Mouse (Mus musculus) embryonic facial prominence, embryonic 10.5 days (tissue): Measurements from ENCODE around the gene Nipsnap3b. TPM values are rescaled to one million over a fixed set of nuclear protein-coding genes. Genes with fewer than 3 reads are reported as not detected.

Experiments used
- DNase-seq: peaks from one replicate; pipeline ENCODE4 v3.0.0-alpha.2; 2017; ENCODE audit warnings: low spot score
- H3K27ac ChIP-seq: fragments of 300-500 bp; sonication (generic); replicated peaks from 2 replicates; pipeline ENCODE4 v1.5.1; 2016; ENCODE audit warnings: mild to moderate bottlenecking
- H3K27me3 ChIP-seq: fragments of 300-500 bp; sonication (generic); replicated peaks from 2 replicates; pipeline ENCODE4 v1.6.1; 2016; ENCODE audit warnings: low read depth, mild to moderate bottlenecking; ENCODE audit not compliant: poor library complexity, severe bottlenecking
- H3K36me3 ChIP-seq: fragments of 300-500 bp; sonication (generic); replicated peaks from 2 replicates; pipeline ENCODE4 v1.6.1; 2016; ENCODE audit warnings: mild to moderate bottlenecking, moderate library complexity
- H3K4me1 ChIP-seq: fragments of 300-500 bp; sonication (generic); 2 replicates; pipeline ENCODE4 v1.6.1; 2016
- H3K4me3 ChIP-seq: fragments of 300-500 bp; sonication (generic); 2 replicates; pipeline ENCODE4 v1.5.1; 2016; ENCODE audit warnings: mild to moderate bottlenecking, moderate library complexity
- H3K9me3 ChIP-seq: fragments of 300-500 bp; sonication (generic); 2 replicates; pipeline ENCODE4 v1.6.1; 2016; ENCODE audit warnings: mild to moderate bottlenecking
- WGBS: fragments of 180-500 bp; shearing (Covaris S2); methylation state at CpG from one replicate; pipeline ENCODE4 v1.1.7; 2016; 5-methylcytosine and 5-hydroxymethylcytosine counted together
- polyA plus RNA-seq: library from polyadenylated mRNA; unstranded; fragments of >200 nt; fragmentation: Nextera tagmentation; extraction: Ambion mirVana; gene quantifications from 2 replicates; pipeline ENCODE4 v1.2.1, GENCODE M21; 2016

The Nipsnap3b gene
- polyA plus RNA-seq, 1 experiment from 2014 or later, result 76.4 TPM

DNA sequence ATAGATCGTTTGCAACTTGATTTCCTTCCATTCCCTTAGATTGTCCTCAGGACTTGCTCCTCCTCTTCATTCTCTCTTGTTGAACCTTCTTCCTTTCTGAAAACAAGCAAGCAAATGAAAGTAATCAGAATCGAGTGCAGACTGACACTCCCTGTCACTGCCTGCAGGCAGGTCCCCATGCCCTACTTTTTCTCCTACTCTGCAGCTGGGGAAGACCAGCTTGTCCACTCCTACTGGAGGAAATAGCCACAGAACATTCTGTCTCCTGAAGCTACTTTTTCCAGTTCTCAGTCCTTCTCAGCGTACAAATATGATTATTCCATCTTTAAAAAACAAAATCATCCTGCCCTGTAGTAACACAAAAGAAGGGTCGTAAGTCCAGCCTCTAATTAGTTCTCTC, 12.7 kb downstream of the Nipsnap3b start:
- H3K9me3 ChIP-seq, result no peaks in the 10 kb centered on the region
- H3K27me3 ChIP-seq, result no peaks in the 10 kb centered on the region
- no peak overlapping the region for H3K27ac ChIP-seq
- no peaks in the 10 kb centered on the region for H3K4me1 ChIP-seq
- H3K36me3 ChIP-seq, result peaks cover 42% of the 10 kb centered on the region
- no peak for DNase-seq
- 86% methylated on average over 4 of the region's 4 CpGs for WGBS
- H3K4me3 ChIP-seq, result no peak overlapping the region

GRCm38 (mm10) chr4:53027811-53028210, 16.1 kb downstream of the Nipsnap3b start:
- Histone ChIP-seq H3K4me1 (no peaks in the 10 kb centered on the region), H3K4me3 (no peak overlapping the region), H3K9me3 (no peaks in the 10 kb centered on the region), H3K27ac (no peak overlapping the region), H3K27me3 (no peaks in the 10 kb centered on the region), H3K36me3 (peaks cover 15% of the 10 kb centered on the region)
- 83% methylated on average over 3 of the region's 3 CpGs for WGBS
- no peak for DNase-seq

GRCm38 (mm10) chr4:53030326-53030948, 18.8 kb downstream of the Nipsnap3b start:
- no peaks in the 10 kb centered on the region for H3K27me3 ChIP-seq
- H3K36me3 ChIP-seq, result peaks cover 7% of the 10 kb centered on the region; the same call in 1 of the 2 replicates
- no peaks in the 10 kb centered on the region for H3K9me3 ChIP-seq
- H3K27ac ChIP-seq, result no peak overlapping the region
- no peak for DNase-seq
- 50% methylated on average over 8 of the region's 8 CpGs for WGBS
- no peak overlapping the region for H3K4me3 ChIP-seq
- no peaks in the 10 kb centered on the region for H3K4me1 ChIP-seq

DNA sequence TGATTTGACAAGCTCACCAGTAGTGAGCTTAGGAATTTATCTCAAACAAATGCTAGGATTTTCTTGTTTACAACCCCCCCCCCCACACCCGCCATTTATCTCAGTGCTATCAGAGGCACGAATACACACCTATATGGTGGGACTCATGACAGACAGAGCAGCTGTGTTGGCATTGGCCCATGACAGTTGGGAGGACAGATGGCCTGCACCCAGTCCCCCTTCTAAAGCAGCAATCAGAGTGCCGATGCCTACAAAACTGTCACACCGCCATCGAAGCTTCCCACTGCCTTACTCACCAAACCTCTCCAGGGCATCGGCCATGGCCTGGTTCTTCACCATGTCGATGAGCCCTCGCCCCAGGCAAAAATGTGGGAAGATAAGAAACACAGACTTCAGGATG, 32.1 kb downstream of the Nipsnap3b start:
- H3K27ac ChIP-seq, result no peak overlapping the region
- H3K27me3 ChIP-seq, result no peaks in the 10 kb centered on the region
- no peak overlapping the region for H3K4me3 ChIP-seq
- no peaks in the 10 kb centered on the region for H3K4me1 ChIP-seq
- WGBS, result 93% methylated on average over 8 of the region's 8 CpGs
- no peaks in the 10 kb centered on the region for H3K9me3 ChIP-seq
- DNase-seq, result no peak
- H3K36me3 ChIP-seq, result peaks cover 22% of the 10 kb centered on the region

- peaks cover 23% of the 10 kb centered on the region for H3K36me3 ChIP-seq
- no peaks in the 10 kb centered on the region for H3K4me1 ChIP-seq
- WGBS, result 88% methylated on average over 7 of the region's 7 CpGs
- DNase-seq, result no peak
- no peak overlapping the region for H3K4me3 ChIP-seq
- H3K27me3 ChIP-seq, result no peaks in the 10 kb centered on the region
- no peak overlapping the region for H3K27ac ChIP-seq
- no peaks in the 10 kb centered on the region for H3K9me3 ChIP-seq
Observed at GRCm38 (mm10) chr4:53045807-53046206, 34.1 kb downstream of the Nipsnap3b start.

DNA sequence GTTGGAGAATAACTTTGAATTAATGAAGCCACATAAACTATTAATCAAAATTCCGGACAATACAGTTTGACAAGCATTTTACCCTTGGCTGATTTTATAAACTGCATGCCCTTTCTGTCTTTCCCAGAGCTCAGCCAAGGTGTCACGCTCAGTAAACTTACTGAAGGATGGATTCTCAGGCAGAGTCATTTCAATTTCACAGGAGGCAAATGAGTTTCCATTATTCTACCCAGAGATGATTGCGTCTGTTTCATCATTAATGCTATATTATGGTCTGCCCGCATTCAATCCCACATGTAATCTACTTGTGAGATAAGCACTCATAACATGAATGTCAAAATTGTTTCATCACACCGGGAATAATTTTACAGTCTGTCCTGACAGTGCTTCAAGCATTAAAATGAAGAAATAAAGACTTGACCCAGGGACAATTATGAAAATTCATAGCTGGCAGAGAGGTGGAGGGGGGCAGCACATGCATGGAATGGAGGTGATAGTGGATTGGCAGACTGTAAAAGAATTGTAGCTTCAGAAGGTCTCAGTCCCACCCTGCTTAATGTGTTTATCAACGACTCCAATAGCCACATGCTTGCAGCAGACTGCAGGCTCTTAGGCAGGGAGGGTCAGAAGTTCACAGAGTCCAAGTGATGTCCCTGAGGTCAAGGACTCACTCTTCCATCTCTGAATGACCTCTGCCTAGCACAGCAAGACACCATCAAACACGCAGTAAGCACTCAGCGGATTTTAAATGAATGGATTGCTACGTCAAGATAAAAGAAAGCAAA, 34.8 kb downstream of the Nipsnap3b start:
- Histone ChIP-seq H3K4me3 (no peak overlapping the region), H3K27me3 (no peaks in the 10 kb centered on the region), H3K4me1 (no peaks in the 10 kb centered on the region), H3K36me3 (peaks cover 23% of the 10 kb centered on the region), H3K27ac (no peak overlapping the region), H3K9me3 (no peaks in the 10 kb centered on the region)
- 81% methylated on average over 9 of the region's 9 CpGs for WGBS
- DNase-seq, result no peak

GRCm38 (mm10) chr4:53062301-53063008, 50.8 kb downstream of the Nipsnap3b start:
- no peaks in the 10 kb centered on the region for H3K9me3 ChIP-seq
- no peak overlapping the region for H3K27ac ChIP-seq
- no peaks in the 10 kb centered on the region for H3K27me3 ChIP-seq
- H3K4me3 ChIP-seq, result no peak overlapping the region
- 88% methylated on average over 7 of the region's 7 CpGs for WGBS
- peaks cover 18% of the 10 kb centered on the region for H3K36me3 ChIP-seq
- no peak for DNase-seq
- no peaks in the 10 kb centered on the region for H3K4me1 ChIP-seq

Other genes with a start within 250 kb of the Nipsnap3b start
- gene Olfr275, start 197.3 kb upstream of the Nipsnap3b start, polyA plus RNA-seq, result not detected in 2 replicates
- gene Olfr273, start 152.6 kb upstream of the Nipsnap3b start, polyA plus RNA-seq, result not detected in 2 replicates
- not detected in 2 replicates for gene Olfr272, start 92.7 kb upstream of the Nipsnap3b start, polyA plus RNA-seq
- gene Olfr270, start 47.3 kb upstream of the Nipsnap3b start, polyA plus RNA-seq, result not detected in 2 replicates
- not detected in 2 replicates for gene Nipsnap3a, start 22.6 kb upstream of the Nipsnap3b start, polyA plus RNA-seq
- gene Abca1, start 148.0 kb downstream of the Nipsnap3b start, polyA plus RNA-seq, result 2.9 and 3.6 TPM in 2 replicates